Mouse (Mus musculus) CH12.LX (cell line): ENCODE data around the gene Syngap1. TPM values are rescaled to one million over a fixed set of nuclear protein-coding genes. Genes with fewer than 3 reads are reported as not detected.

Source experiments
- DNase-seq: peaks from one replicate; pipeline ENCODE4 v3.0.0-alpha.2; 2013; ENCODE audit errors: extremely low read depth
- H3K27ac ChIP-seq: 2 replicates; pipeline ENCODE4 v1.5.1; 2012; ENCODE audit warnings: low read depth, mild to moderate bottlenecking, control low read depth, moderate library complexity; ENCODE audit not compliant: insufficient read depth
- H3K27me3 ChIP-seq: replicated peaks from 2 replicates; pipeline ENCODE3; 2012; ENCODE audit warnings: inconsistent platforms
- H3K36me3 ChIP-seq, 2 experiments: replicated peaks in 1 of 2; 2 replicates each; pipeline versions ENCODE3 to v1.6.1; 2012; ENCODE audit warnings: inconsistent platforms in 1 of 2, low read length in 1 of 2, mild to moderate bottlenecking in 1 of 2, mixed read lengths in 1 of 2, moderate library complexity in 1 of 2; ENCODE audit not compliant: control insufficient read depth in 1 of 2, insufficient read depth in 1 of 2
- H3K4me1 ChIP-seq, 2 experiments: 2 replicates each; pipeline ENCODE4 v1.6.1; 2012; ENCODE audit warnings: inconsistent platforms in 1 of 2, moderate library complexity in 1 of 2; ENCODE audit not compliant: insufficient read depth in 2 of 2, control insufficient read depth in 1 of 2
- H3K4me2 ChIP-seq: 2 replicates; pipeline ENCODE4 v1.6.1; 2012; ENCODE audit warnings: low read depth, mild to moderate bottlenecking, control low read depth; ENCODE audit not compliant: poor library complexity, insufficient read depth, severe bottlenecking
- H3K4me3 ChIP-seq, 3 experiments: fragments of 150-350 bp in 1 of 3; sonication (generic) in 1 of 3; replicated peaks in 1 of 3; 2 replicates each; pipeline versions ENCODE3 to v1.5.1; 2011 to 2012; ENCODE audit warnings: low read depth in 2 of 3, low read length in 2 of 3, mild to moderate bottlenecking in 2 of 3, moderate library complexity in 2 of 3, control low read depth in 1 of 3, improper control_type of control experiment in 1 of 3, inconsistent platforms in 1 of 3, mixed read lengths in 1 of 3; ENCODE audit not compliant: poor library complexity in 1 of 3
- H3K79me2 ChIP-seq: replicated peaks from 2 replicates; pipeline ENCODE4 v1.6.1; 2012; ENCODE audit warnings: mild to moderate bottlenecking, moderate library complexity; ENCODE audit not compliant: control insufficient read depth, poor library complexity, insufficient read depth, severe bottlenecking; ENCODE audit errors: extremely low read depth
- H3K9ac ChIP-seq: 2 replicates; pipeline ENCODE4 v1.6.1; 2012; ENCODE audit warnings: low read depth, mild to moderate bottlenecking, control low read depth, moderate library complexity; ENCODE audit not compliant: insufficient read depth
- H3K9me3 ChIP-seq: replicated peaks from 2 replicates; pipeline ENCODE3; 2012; ENCODE audit warnings: low read length, inconsistent platforms, mixed read lengths
- CHD1 ChIP-seq: IDR thresholded peaks from 2 replicates; pipeline ENCODE4 v1.6.1; 2012; ENCODE audit warnings: low read depth, low read length, improper control_type of control experiment, inconsistent platforms
- CHD2 ChIP-seq: IDR thresholded peaks from 2 replicates; pipeline ENCODE4 v1.6.1; 2011; ENCODE audit warnings: low read length, improper control_type of control experiment
- CTCF ChIP-seq, 2 experiments: IDR thresholded peaks in 1 of 2; conservative IDR thresholded peaks in 1 of 2; 2 replicates each; pipeline ENCODE4 v1.5.1; 2011 to 2012; ENCODE audit warnings: low read depth in 2 of 2, low read length in 2 of 2, improper control_type of control experiment in 1 of 2, inconsistent platforms in 1 of 2, mild to moderate bottlenecking in 1 of 2, moderate library complexity in 1 of 2
- ELF1 ChIP-seq: IDR thresholded peaks from 2 replicates; pipeline ENCODE4 v1.6.1; 2014; ENCODE audit warnings: low read depth, mild to moderate bottlenecking, inconsistent platforms, low read length, improper control_type of control experiment
- EP300 ChIP-seq: IDR thresholded peaks from 2 replicates; pipeline ENCODE4 v1.6.1; 2011; ENCODE audit warnings: low read length, improper control_type of control experiment
- IRF4 ChIP-seq: IDR thresholded peaks from 2 replicates; pipeline ENCODE4 v1.6.1; 2014; ENCODE audit warnings: low read depth, mild to moderate bottlenecking, inconsistent platforms, low read length, improper control_type of control experiment
- JUND ChIP-seq: conservative IDR thresholded peaks from 2 replicates; pipeline ENCODE4 v1.6.1; 2011; ENCODE audit warnings: low read depth, low read length, improper control_type of control experiment
- KAT2A ChIP-seq: IDR thresholded peaks from 2 replicates; pipeline ENCODE4 v1.6.1; 2012; ENCODE audit warnings: low read length, improper control_type of control experiment, inconsistent platforms; ENCODE audit not compliant: insufficient replicate concordance
- MAX ChIP-seq: IDR thresholded peaks from 2 replicates; pipeline ENCODE4 v1.6.1; 2011; ENCODE audit warnings: low read length, improper control_type of control experiment
- MEF2A ChIP-seq: IDR thresholded peaks from 2 replicates; pipeline ENCODE4 v1.6.1; 2014; ENCODE audit warnings: low read depth, mild to moderate bottlenecking, inconsistent platforms, low read length, improper control_type of control experiment, borderline replicate concordance
- MXI1 ChIP-seq: IDR thresholded peaks from 2 replicates; pipeline ENCODE4 v1.6.1; 2011; ENCODE audit warnings: mild to moderate bottlenecking, low read depth, low read length, improper control_type of control experiment
- MYC ChIP-seq: IDR thresholded peaks from 2 replicates; pipeline ENCODE4 v1.6.1; 2011; ENCODE audit warnings: low read depth, mild to moderate bottlenecking, improper control_type of control experiment, low read length
- POLR2AphosphoS2 ChIP-seq: IDR thresholded peaks from 2 replicates; pipeline ENCODE4 v1.6.1; 2011; ENCODE audit warnings: low read depth, low read length, improper control_type of control experiment
- SIN3A ChIP-seq: IDR thresholded peaks from 2 replicates; pipeline ENCODE4 v1.6.1; 2012; ENCODE audit warnings: low read length, improper control_type of control experiment, inconsistent platforms
- SMC3 ChIP-seq: IDR thresholded peaks from 2 replicates; pipeline ENCODE4 v1.6.1; 2011; ENCODE audit warnings: low read depth, low read length, improper control_type of control experiment
- TBP ChIP-seq: conservative IDR thresholded peaks from 2 replicates; pipeline ENCODE4 v1.6.1; 2011; ENCODE audit warnings: low read depth, low read length, improper control_type of control experiment
- TCF12 ChIP-seq: IDR thresholded peaks from 2 replicates; pipeline ENCODE4 v1.6.1; 2014; ENCODE audit warnings: low read depth, mild to moderate bottlenecking, inconsistent platforms, low read length, improper control_type of control experiment
- UBTF ChIP-seq: IDR thresholded peaks from 2 replicates; pipeline ENCODE4 v1.6.1; 2012; ENCODE audit warnings: low read depth, mild to moderate bottlenecking, inconsistent platforms, low read length, improper control_type of control experiment, moderate library complexity
- USF2 ChIP-seq: conservative IDR thresholded peaks from 2 replicates; pipeline ENCODE4 v1.6.1; 2011; ENCODE audit warnings: low read depth, low read length, improper control_type of control experiment
- ZC3H11A ChIP-seq: IDR thresholded peaks from 2 replicates; pipeline ENCODE4 v1.6.1; 2012; ENCODE audit warnings: low read depth, mild to moderate bottlenecking, inconsistent platforms, low read length, improper control_type of control experiment
- ZMIZ1 ChIP-seq: IDR thresholded peaks from 2 replicates; pipeline ENCODE4 v1.6.1; 2012; ENCODE audit warnings: low read depth, mild to moderate bottlenecking, inconsistent platforms, low read length, improper control_type of control experiment
- dilution Hi-C: fragments of 300-500 bp; cut with MboI; formaldehyde crosslinking; loops from 2 replicates; pipeline ENCODE4 v1.14.3; 2020; ENCODE audit warnings: low sequenced_read_pairs; ENCODE audit not compliant: extremely low pct_unique_long_range_greater_than_20kb, extremely low pct_ligation_motif_present
- in situ Hi-C: fragments of 300-500 bp; cut with MboI; formaldehyde crosslinking; loops from 3 replicates; pipeline ENCODE4 v1.14.3; 2019; ENCODE audit warnings: low sequenced_read_pairs, low pct_ligation_motif_present, low pct_unique_long_range_greater_than_20kb, mixed read lengths
- polyA plus RNA-seq: library from polyadenylated mRNA; unstranded; fragments of >175 nt; gene quantifications from 2 replicates; pipeline ENCODE4 v1.2.1, GENCODE M21; 2012; ENCODE audit warnings: low read depth; ENCODE audit not compliant: insufficient read length
- total RNA-seq, 2 experiments: library from RNA; depleted of rRNA; stranded (reverse); fragments of 300-350 nt in 1 of 2; fragments of >200 nt in 1 of 2; gene quantifications; 2 replicates each; pipeline ENCODE4 v1.2.3; 2012 to 2014

The Syngap1 gene
- total and polyA plus RNA-seq, 3 experiments: 1.3 to 2.4 TPM; not detected in 1

- Histone ChIP-seq H3K36me3 (peaks cover 38 to 45% of the 10 kb centered on the region in 2 experiments), H3K9ac (no peak overlapping the region; the same call in 1 of the 2 replicates), H3K4me1 (peaks cover 5 to 49% of the 10 kb centered on the region in 2 experiments; a peak in 3 of 4 replicates), H3K27me3 (peaks cover 2% of the 10 kb centered on the region), H3K79me2 (peaks cover 6% of the 10 kb centered on the region), H3K4me2 (peak overlapping the region; percentile 91; the same call in 1 of the 2 replicates), H3K9me3 (no peaks in the 10 kb centered on the region), H3K27ac (no peak overlapping the region), H3K4me3 (no peak overlapping the region)
- DNase-seq: no peak
- TF ChIP-seq JUND (no peak), MXI1 (no peak), KAT2A (no peak), USF2 (no peak), CHD1 (no peak)
- in situ Hi-C loops (no loop called here), dilution Hi-C loops (no loop called here)
Measured at GRCm38 (mm10) chr17:26936921-26937695, 3.9 kb upstream of the Syngap1 start.

- in situ Hi-C loops: no loop called here
- peak; percentile 40 for DNase-seq
Measured at GRCm38 (mm10) chr17:26937883-26938695, 3.0 kb upstream of the Syngap1 start.

More at GRCm38 (mm10) chr17:26937883-26938695, 3.0 kb upstream of the Syngap1 start:
- Histone ChIP-seq H3K9ac (peak overlapping the region; percentile 76), H3K27ac (0 out of 2 replicates have a peak overlapping the region, but pooled peaks have one; percentile 29), H3K27me3 (peaks cover 8% of the 10 kb centered on the region), H3K4me2 (peak overlapping the region; percentile 91), H3K79me2 (peaks cover 6% of the 10 kb centered on the region), H3K9me3 (no peaks in the 10 kb centered on the region), H3K4me1 (peaks cover 2 to 41% of the 10 kb centered on the region in 2 experiments; a peak in 3 of 4 replicates), H3K4me3 (peak overlapping the region; percentile 78 to 79 (median 78)), H3K36me3 (peaks cover 30 to 39% of the 10 kb centered on the region in 2 experiments)
- TF ChIP-seq SMC3 (no peak), IRF4 (peak; percentile 58), JUND (peak; percentile 63), MYC (peak; percentile 74; the same call in 1 of the 2 replicates), ELF1 (0 out of 2 replicates have a peak, but pooled peaks have one; percentile 25), ZMIZ1 (no peak), MXI1 (peak; percentile 53; the same call in 1 of the 2 replicates), MAX (peak; percentile 57; the same call in 1 of the 2 replicates), POLR2AphosphoS2 (peak; percentile 32; the same call in 1 of the 2 replicates), ZC3H11A (no peak), CTCF (conservative IDR thresholded peaks at IDR 0.05 in 1 of 2, IDR thresholded peaks at IDR 0.05 in 1 of 2; ENCODE audit: low read depth in 2 of 2, low read length in 2 of 2) (no peak), TBP (no peak), UBTF (no peak), TCF12 (no peak), EP300 (peak; percentile 50; the same call in 1 of the 2 replicates), MEF2A (no peak), SIN3A (peak; percentile 29; the same call in 1 of the 2 replicates), CHD2 (0 out of 2 replicates have a peak, but pooled peaks have one; percentile 9)
- dilution Hi-C loops: no loop called here
